Mouse (Mus musculus) midbrain, embryonic 10.5 days (tissue): ENCODE measurements around the gene Otud7a. TPM values are rescaled to one million over a fixed set of nuclear protein-coding genes. Genes with fewer than 3 reads are reported as not detected.

Experiments used
- DNase-seq: peaks from one replicate; pipeline ENCODE4 v3.0.0-alpha.2; 2017; ENCODE audit warnings: low spot score
- H3K27ac ChIP-seq: fragments of 300-500 bp; sonication (generic); replicated peaks from 2 replicates; pipeline ENCODE4 v1.5.1; 2016; ENCODE audit warnings: mild to moderate bottlenecking
- H3K27me3 ChIP-seq: fragments of 300-500 bp; sonication (generic); 2 replicates; pipeline ENCODE4 v1.6.1; 2016; ENCODE audit warnings: low read depth, mild to moderate bottlenecking; ENCODE audit not compliant: poor library complexity, severe bottlenecking
- H3K36me3 ChIP-seq: fragments of 300-500 bp; sonication (generic); 2 replicates; pipeline ENCODE4 v1.6.1; 2016; ENCODE audit warnings: mild to moderate bottlenecking, moderate library complexity
- H3K4me1 ChIP-seq: fragments of 300-500 bp; sonication (generic); 2 replicates; pipeline ENCODE4 v1.6.1; 2016
- H3K4me3 ChIP-seq: fragments of 300-500 bp; sonication (generic); 2 replicates; pipeline ENCODE4 v1.5.1; 2016; ENCODE audit warnings: mild to moderate bottlenecking, moderate library complexity
- H3K9me3 ChIP-seq: fragments of 300-500 bp; sonication (generic); replicated peaks from 2 replicates; pipeline ENCODE4 v1.6.1; 2016; ENCODE audit warnings: mild to moderate bottlenecking
- WGBS: fragments of 180-500 bp; shearing (Covaris S2); methylation state at CpG from one replicate; pipeline ENCODE4 v1.1.7; 2016; 5-methylcytosine and 5-hydroxymethylcytosine counted together
- polyA plus RNA-seq: library from polyadenylated mRNA; unstranded; fragments of >200 nt; fragmentation: Nextera tagmentation; extraction: Ambion mirVana; gene quantifications from 2 replicates; pipeline ENCODE4 v1.2.1, GENCODE M21; 2016

Otud7a gene
- 1.1 and 1.8 TPM in 2 replicates for polyA plus RNA-seq

GRCm38 (mm10) chr7:63444484-63445345, at the start of gene Otud7a:
Gene Otud7a (plus strand): TSS chr7:63444751.
- H3K27ac ChIP-seq, result peak within 1 kb of the TSS; percentile 85
- no peaks in the 10 kb centered on the region for H3K9me3 ChIP-seq
- H3K36me3 ChIP-seq, result no peaks in the 10 kb centered on the region
- H3K4me3 ChIP-seq, result peak within 1 kb of the TSS; percentile 82
- peaks cover 27% of the 10 kb centered on the region for H3K27me3 ChIP-seq
- peaks cover 8% of the 10 kb centered on the region for H3K4me1 ChIP-seq
- peak; percentile 81 for DNase-seq
- WGBS, result under 1% methylated on average over 103 of the region's 123 CpGs

DNA sequence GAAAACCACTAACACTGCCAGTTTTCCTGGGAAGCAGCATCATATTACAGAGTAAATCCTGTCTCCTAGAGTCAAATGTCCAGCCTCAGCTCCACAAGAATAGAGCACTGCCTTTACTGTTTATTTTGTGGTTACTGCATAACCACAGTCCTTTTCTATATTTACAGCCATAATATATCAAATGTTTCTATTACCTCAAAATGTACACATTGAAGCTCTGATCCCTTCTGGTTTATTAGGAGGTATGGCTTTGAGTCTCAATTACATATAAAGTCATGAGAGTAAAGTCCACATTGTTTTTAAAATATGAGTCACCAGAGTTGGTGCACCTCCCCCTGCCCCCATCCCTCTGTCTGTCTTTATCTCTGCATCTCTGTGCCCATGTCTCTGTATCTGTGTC, 38.6 kb upstream of the Otud7a start:
- no peaks in the 10 kb centered on the region for H3K27me3 ChIP-seq
- no peaks in the 10 kb centered on the region for H3K36me3 ChIP-seq
- H3K27ac ChIP-seq, result no peak overlapping the region
- H3K4me1 ChIP-seq, result no peaks in the 10 kb centered on the region
- no peaks in the 10 kb centered on the region for H3K9me3 ChIP-seq
- DNase-seq, result no peak
- no peak overlapping the region for H3K4me3 ChIP-seq

DNA sequence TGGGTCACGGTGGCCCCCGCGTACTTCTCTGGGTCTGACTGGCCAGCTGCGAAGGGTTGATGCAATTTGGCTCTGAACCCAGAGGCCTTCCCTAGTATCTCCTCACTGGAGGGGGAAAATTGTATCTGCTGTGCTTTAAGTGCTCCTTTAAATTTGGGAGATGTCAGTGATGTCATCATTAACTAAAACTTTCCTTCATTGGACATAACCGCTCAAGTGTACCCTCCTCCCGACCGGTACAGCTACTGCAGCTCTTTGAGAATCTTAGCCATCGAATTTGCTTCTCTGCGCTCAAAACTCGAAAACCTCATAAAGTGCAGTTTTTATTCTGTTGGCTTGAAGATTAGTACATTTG, 772 bp downstream of the Otud7a start:
- H3K9me3 ChIP-seq, result no peaks in the 10 kb centered on the region
- H3K4me3 ChIP-seq, result peak overlapping the region; percentile 82
- no peaks in the 10 kb centered on the region for H3K36me3 ChIP-seq
- H3K27me3 ChIP-seq, result peaks cover 27% of the 10 kb centered on the region
- DNase-seq, result no peak
- H3K4me1 ChIP-seq, result peaks cover 8% of the 10 kb centered on the region
- 22% methylated on average over 10 of the region's 10 CpGs for WGBS
- H3K27ac ChIP-seq, result peak overlapping the region; percentile 85

DNA sequence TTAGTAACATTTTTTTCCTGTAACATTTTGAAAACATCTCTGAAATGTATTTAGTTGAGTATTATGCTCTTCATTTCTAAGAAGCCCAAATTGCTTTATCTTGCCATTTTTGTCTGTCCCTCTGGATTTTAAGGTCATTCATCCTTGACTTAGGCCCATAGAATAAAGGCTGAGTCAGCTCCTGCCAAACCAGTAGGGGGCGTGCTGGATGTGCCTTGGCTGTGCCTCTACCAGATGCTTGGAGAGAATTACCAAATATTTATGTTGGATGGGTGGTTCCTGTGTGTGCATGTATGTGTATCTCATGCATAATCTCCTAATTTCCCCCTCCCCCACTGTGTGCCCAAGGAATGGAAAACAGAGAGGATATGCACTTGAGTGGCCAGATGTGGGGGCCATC, 2.4 kb downstream of the Otud7a start:
- H3K27me3 ChIP-seq, result peaks cover 27% of the 10 kb centered on the region
- H3K4me1 ChIP-seq, result peaks cover 8% of the 10 kb centered on the region
- H3K4me3 ChIP-seq, result no peak overlapping the region
- H3K27ac ChIP-seq, result no peak overlapping the region
- H3K36me3 ChIP-seq, result no peaks in the 10 kb centered on the region
- 37% methylated on average over 1 of the region's 1 CpGs for WGBS
- H3K9me3 ChIP-seq, result no peaks in the 10 kb centered on the region
- no peak for DNase-seq

DNA sequence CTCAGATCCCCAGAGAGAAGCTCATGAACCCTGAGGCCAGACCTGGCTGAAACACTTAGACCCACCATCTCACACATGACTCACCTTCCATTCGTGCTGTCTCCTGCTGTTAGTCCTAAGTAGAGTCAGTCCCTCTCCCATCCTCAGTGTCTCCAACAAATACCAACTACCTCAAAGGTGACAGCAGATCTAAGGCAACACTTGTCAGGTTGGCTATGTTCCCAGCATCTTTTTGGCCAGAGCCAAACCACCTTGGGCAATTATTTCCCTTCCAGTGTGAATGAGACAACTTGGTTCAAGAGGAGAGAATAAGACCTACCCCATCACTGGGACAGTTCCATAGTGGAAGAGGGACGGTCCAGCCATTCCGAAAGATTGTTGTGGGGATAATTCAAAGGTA, 10.7 kb downstream of the Otud7a start:
- DNase-seq, result no peak
- Histone ChIP-seq H3K4me1 (no peaks in the 10 kb centered on the region), H3K36me3 (no peaks in the 10 kb centered on the region), H3K9me3 (no peaks in the 10 kb centered on the region), H3K27ac (no peak overlapping the region), H3K4me3 (no peak overlapping the region), H3K27me3 (no peaks in the 10 kb centered on the region)
- 90% methylated on average over 3 of the region's 3 CpGs for WGBS

DNA sequence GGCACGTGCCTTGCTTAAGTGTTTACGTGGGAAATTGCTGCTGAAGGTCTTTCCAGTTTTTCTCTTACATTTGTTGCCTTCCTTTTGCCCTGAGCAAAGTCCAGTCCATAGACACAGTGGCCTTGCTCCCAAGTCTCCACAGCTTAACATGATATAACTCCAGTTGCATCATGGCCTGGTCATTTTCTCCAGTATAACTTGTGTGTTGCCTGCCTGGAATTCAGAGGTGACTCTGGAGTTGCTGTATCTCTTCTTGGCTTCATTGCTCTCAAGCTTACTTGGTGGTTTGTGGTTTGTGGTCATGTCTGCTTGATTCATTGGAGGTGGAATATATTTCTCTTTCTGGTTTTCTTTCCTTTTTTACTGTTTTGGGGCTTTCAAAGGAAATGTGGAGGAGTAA, 17.7 kb downstream of the Otud7a start:
- 91% methylated on average over 2 of the region's 2 CpGs for WGBS
- Histone ChIP-seq H3K27me3 (no peaks in the 10 kb centered on the region), H3K36me3 (no peaks in the 10 kb centered on the region), H3K4me1 (no peaks in the 10 kb centered on the region), H3K27ac (no peak overlapping the region), H3K4me3 (no peak overlapping the region), H3K9me3 (no peaks in the 10 kb centered on the region)
- DNase-seq, result no peak

- Histone ChIP-seq H3K27ac (no peak overlapping the region), H3K27me3 (no peaks in the 10 kb centered on the region), H3K36me3 (no peaks in the 10 kb centered on the region), H3K4me3 (no peak overlapping the region), H3K4me1 (no peaks in the 10 kb centered on the region), H3K9me3 (no peaks in the 10 kb centered on the region)
- WGBS, result 86% methylated on average over 2 of the region's 2 CpGs
- no peak for DNase-seq
Observed at GRCm38 (mm10) chr7:63462684-63463083, 18.1 kb downstream of the Otud7a start.

- WGBS, result 90% methylated on average over 6 of the region's 6 CpGs
- Histone ChIP-seq H3K27me3 (no peaks in the 10 kb centered on the region), H3K4me3 (no peak overlapping the region), H3K27ac (no peak overlapping the region), H3K9me3 (no peaks in the 10 kb centered on the region), H3K36me3 (no peaks in the 10 kb centered on the region), H3K4me1 (no peaks in the 10 kb centered on the region)
- no peak for DNase-seq
Observed at GRCm38 (mm10) chr7:63466729-63467128, 22.2 kb downstream of the Otud7a start.

DNA sequence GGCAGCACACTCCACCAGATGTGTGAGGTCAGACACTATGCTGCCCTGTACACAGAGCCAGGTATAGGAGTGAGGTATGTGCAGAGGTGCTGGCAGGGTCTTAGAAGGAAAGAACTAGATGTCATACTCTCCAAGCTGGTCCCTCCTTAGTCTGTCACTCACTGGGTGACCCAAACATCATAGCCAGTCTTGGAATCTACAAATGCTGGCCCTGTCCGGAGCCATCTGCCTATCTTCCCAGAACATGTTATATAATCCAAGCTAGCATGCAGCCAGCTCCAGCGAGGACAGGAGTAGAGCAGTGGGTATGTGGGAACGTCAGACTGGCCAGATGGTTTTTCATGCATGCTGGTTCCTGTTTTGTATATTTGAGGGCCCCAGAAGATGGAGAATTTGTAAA, 23.7 kb downstream of the Otud7a start:
- H3K36me3 ChIP-seq, result no peaks in the 10 kb centered on the region
- no peaks in the 10 kb centered on the region for H3K27me3 ChIP-seq
- 93% methylated on average over 3 of the region's 3 CpGs for WGBS
- no peaks in the 10 kb centered on the region for H3K9me3 ChIP-seq
- H3K4me3 ChIP-seq, result no peak overlapping the region
- no peak overlapping the region for H3K27ac ChIP-seq
- DNase-seq, result no peak
- H3K4me1 ChIP-seq, result no peaks in the 10 kb centered on the region

DNA sequence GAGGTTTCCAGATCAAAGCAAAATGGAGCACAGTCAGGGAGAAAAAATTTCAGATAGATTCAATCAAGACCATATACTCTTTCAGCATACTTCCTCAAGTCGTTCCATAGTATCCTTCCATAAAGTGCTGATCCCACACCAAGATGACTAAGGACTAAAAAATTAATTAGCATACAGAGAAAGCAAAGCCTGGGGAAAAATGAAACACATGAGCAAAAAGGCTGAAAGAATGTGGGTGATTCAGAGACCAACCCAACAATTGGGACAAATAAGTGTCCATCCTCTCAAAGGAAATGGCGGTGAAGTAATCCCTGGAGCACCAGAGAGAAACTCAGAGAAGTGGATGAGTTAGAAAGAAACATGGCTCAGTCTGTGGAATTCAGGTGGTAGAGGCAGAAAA, 38.5 kb downstream of the Otud7a start:
- no peak overlapping the region for H3K4me3 ChIP-seq
- no peaks in the 10 kb centered on the region for H3K27me3 ChIP-seq
- no peak for DNase-seq
- no peaks in the 10 kb centered on the region for H3K4me1 ChIP-seq
- H3K36me3 ChIP-seq, result no peaks in the 10 kb centered on the region
- H3K27ac ChIP-seq, result no peak overlapping the region
- WGBS, result 88% methylated on average over 2 of the region's 2 CpGs
- no peaks in the 10 kb centered on the region for H3K9me3 ChIP-seq

DNA sequence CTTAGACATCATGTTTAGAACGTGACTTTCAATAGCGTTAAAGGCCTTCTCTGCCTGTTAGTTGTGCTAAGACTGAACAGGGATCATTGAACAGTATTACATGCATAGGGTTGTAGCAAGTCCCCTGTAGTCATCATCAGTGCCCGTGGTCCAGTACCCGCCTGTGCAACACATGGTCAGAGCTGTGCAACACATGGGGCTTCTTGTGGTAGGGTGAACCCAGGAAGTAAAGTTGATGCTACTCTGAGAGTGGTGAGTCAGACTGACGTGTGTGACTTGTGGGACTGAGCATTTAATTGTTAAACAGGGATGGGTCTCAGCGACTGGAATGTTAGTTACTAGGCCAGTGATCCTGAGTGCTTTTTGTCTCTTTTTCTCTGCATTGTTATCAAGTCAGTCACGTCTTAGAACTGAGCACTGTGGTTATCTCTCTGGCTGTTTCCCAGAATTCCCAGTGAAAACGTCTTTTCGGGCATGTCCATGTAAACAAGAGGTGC, 52.5 kb downstream of the Otud7a start:
- no peaks in the 10 kb centered on the region for H3K36me3 ChIP-seq
- no peak overlapping the region for H3K4me3 ChIP-seq
- H3K27me3 ChIP-seq, result no peaks in the 10 kb centered on the region
- no peak for DNase-seq
- 81% methylated on average over 9 of the region's 9 CpGs for WGBS
- no peaks in the 10 kb centered on the region for H3K4me1 ChIP-seq
- H3K27ac ChIP-seq, result no peak overlapping the region
- H3K9me3 ChIP-seq, result 0 out of 2 replicates have a peak, but pooled peaks cover 3% of the 10 kb centered on the region

- no peak overlapping the region for H3K27ac ChIP-seq
- no peaks in the 10 kb centered on the region for H3K9me3 ChIP-seq
- DNase-seq, result no peak
- H3K4me3 ChIP-seq, result no peak overlapping the region
- H3K36me3 ChIP-seq, result no peaks in the 10 kb centered on the region
- H3K4me1 ChIP-seq, result no peaks in the 10 kb centered on the region
- WGBS, result 22% methylated on average over 2 of the region's 2 CpGs
- no peaks in the 10 kb centered on the region for H3K27me3 ChIP-seq
Observed at GRCm38 (mm10) chr7:63504202-63504601, 59.7 kb downstream of the Otud7a start.

- Histone ChIP-seq H3K27me3 (no peaks in the 10 kb centered on the region), H3K9me3 (no peaks in the 10 kb centered on the region), H3K36me3 (no peaks in the 10 kb centered on the region), H3K27ac (no peak overlapping the region), H3K4me3 (no peak overlapping the region), H3K4me1 (no peaks in the 10 kb centered on the region)
- DNase-seq, result no peak
- WGBS, result 94% methylated on average over 2 of the region's 2 CpGs
Observed at GRCm38 (mm10) chr7:63508079-63508478, 63.5 kb downstream of the Otud7a start.
